Mouse (Mus musculus): ENCODE results near the gene Spa17. TPM values are rescaled to one million over a fixed set of nuclear protein-coding genes. Genes with fewer than 3 reads are reported as not detected.

Gene Spa17
- polyA plus RNA-seq, 1 experiment from 2014 or later, result 7.3 TPM

- no peaks in the 10 kb centered on the region for H3K9me3 ChIP-seq (ENCODE audit: control insufficient read depth, low read length)
- no peak overlapping the region for H3K9ac ChIP-seq (ENCODE audit: low read length)
- H3K4me1 ChIP-seq (ENCODE audit: control insufficient read depth in 2 of 2, insufficient read depth in 2 of 2, low read length in 2 of 2), result peaks cover 2 to 8% of the 10 kb centered on the region in 2 experiments; a peak in 1 of 4 replicates
- no peak overlapping the region for H3K4me3 ChIP-seq (ENCODE audit: control insufficient read depth in 1 of 2, insufficient read depth in 1 of 2, low read depth in 1 of 2, low read length in 2 of 2)
- H3K36me3 ChIP-seq (ENCODE audit: control insufficient read depth, insufficient read depth, low read length), result no peaks in the 10 kb centered on the region
- WGBS, result 76% methylated on average over 4 of the region's 4 CpGs
- no peaks in the 10 kb centered on the region for H3K27me3 ChIP-seq (ENCODE audit: control insufficient read depth, insufficient read depth, low read length)
- H3K27ac ChIP-seq (replicated peaks in 1 of 2; ENCODE audit: control insufficient read depth in 1 of 2, insufficient read depth in 1 of 2, low read depth in 2 of 2, low read length in 2 of 2), result no peak overlapping the region
- ATAC-seq (ENCODE audit: insufficient number of reproducible peaks, insufficient read depth, low FRiP score, low read depth), result no peak
- no peak overlapping the region for H3K4me2 ChIP-seq (ENCODE audit: low read length)
Measured at GRCm38 (mm10) chr9:37628581-37628980, 15.1 kb upstream of the Spa17 start.

DNA sequence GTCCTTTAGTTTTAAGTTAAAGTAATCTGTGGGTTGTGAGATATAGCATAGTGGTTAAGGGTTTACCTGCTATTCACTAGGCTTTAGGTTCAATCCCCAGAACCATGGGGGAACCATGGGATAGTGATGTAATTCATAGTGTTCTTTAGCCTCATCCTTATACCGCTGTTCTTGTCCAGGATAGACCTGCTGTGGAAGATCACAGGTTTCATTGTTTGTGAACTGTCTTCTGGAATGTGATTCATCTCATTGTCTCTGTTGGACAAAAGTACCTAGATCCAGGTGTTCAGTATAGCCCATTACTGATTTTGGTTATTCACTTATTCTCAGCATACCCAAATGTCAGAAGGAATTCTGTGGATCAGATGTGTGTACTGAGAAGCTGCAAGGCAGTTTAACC, 13.7 kb upstream of the Spa17 start:
- WGBS, result 98% methylated on average over 1 of the region's 1 CpGs
- Histone ChIP-seq H3K27me3 (ENCODE audit: control insufficient read depth, insufficient read depth, low read length) (no peaks in the 10 kb centered on the region), H3K27ac (replicated peaks in 1 of 2; ENCODE audit: control insufficient read depth in 1 of 2, insufficient read depth in 1 of 2, low read depth in 2 of 2, low read length in 2 of 2) (no peak overlapping the region), H3K4me1 (ENCODE audit: control insufficient read depth in 2 of 2, insufficient read depth in 2 of 2, low read length in 2 of 2) (peaks cover 2 to 8% of the 10 kb centered on the region in 2 experiments; a peak in 1 of 4 replicates), H3K4me2 (ENCODE audit: low read length) (no peak overlapping the region), H3K9me3 (ENCODE audit: control insufficient read depth, low read length) (no peaks in the 10 kb centered on the region), H3K36me3 (ENCODE audit: control insufficient read depth, insufficient read depth, low read length) (no peaks in the 10 kb centered on the region), H3K9ac (ENCODE audit: low read length) (no peak overlapping the region), H3K4me3 (ENCODE audit: control insufficient read depth in 1 of 2, insufficient read depth in 1 of 2, low read depth in 1 of 2, low read length in 2 of 2) (no peak overlapping the region)
- no peak for ATAC-seq (ENCODE audit: insufficient number of reproducible peaks, insufficient read depth, low FRiP score, low read depth)

- Histone ChIP-seq H3K9me3 (ENCODE audit: control insufficient read depth, low read length) (no peaks in the 10 kb centered on the region), H3K36me3 (ENCODE audit: control insufficient read depth, insufficient read depth, low read length) (no peaks in the 10 kb centered on the region), H3K4me1 (ENCODE audit: control insufficient read depth in 2 of 2, insufficient read depth in 2 of 2, low read length in 2 of 2) (peaks cover 2 to 8% of the 10 kb centered on the region in 2 experiments; a peak in 1 of 4 replicates), H3K9ac (ENCODE audit: low read length) (no peak overlapping the region), H3K27ac (replicated peaks in 1 of 2; ENCODE audit: control insufficient read depth in 1 of 2, insufficient read depth in 1 of 2, low read depth in 2 of 2, low read length in 2 of 2) (no peak overlapping the region), H3K27me3 (ENCODE audit: control insufficient read depth, insufficient read depth, low read length) (no peaks in the 10 kb centered on the region), H3K4me2 (ENCODE audit: low read length) (no peak overlapping the region), H3K4me3 (ENCODE audit: control insufficient read depth in 1 of 2, insufficient read depth in 1 of 2, low read depth in 1 of 2, low read length in 2 of 2) (no peak overlapping the region)
- 9% methylated on average over 3 of the region's 3 CpGs for WGBS
- no peak for ATAC-seq (ENCODE audit: insufficient number of reproducible peaks, insufficient read depth, low FRiP score, low read depth)
Measured at GRCm38 (mm10) chr9:37626103-37626567, 12.6 kb upstream of the Spa17 start.

- no peak overlapping the region for H3K27ac ChIP-seq (replicated peaks in 1 of 2; ENCODE audit: control insufficient read depth in 1 of 2, insufficient read depth in 1 of 2, low read depth in 2 of 2, low read length in 2 of 2)
- H3K9me3 ChIP-seq (ENCODE audit: control insufficient read depth, low read length), result no peaks in the 10 kb centered on the region
- 22% methylated on average over 7 of the region's 7 CpGs for WGBS
- H3K4me2 ChIP-seq (ENCODE audit: low read length), result no peak overlapping the region
- H3K4me3 ChIP-seq (ENCODE audit: control insufficient read depth in 1 of 2, insufficient read depth in 1 of 2, low read depth in 1 of 2, low read length in 2 of 2), result no peak overlapping the region
- no peaks in the 10 kb centered on the region for H3K36me3 ChIP-seq (ENCODE audit: control insufficient read depth, insufficient read depth, low read length)
- no peak overlapping the region for H3K9ac ChIP-seq (ENCODE audit: low read length)
- H3K4me1 ChIP-seq (ENCODE audit: control insufficient read depth in 2 of 2, insufficient read depth in 2 of 2, low read length in 2 of 2), result peaks cover 2 to 8% of the 10 kb centered on the region in 2 experiments; a peak in 1 of 4 replicates
- no peaks in the 10 kb centered on the region for H3K27me3 ChIP-seq (ENCODE audit: control insufficient read depth, insufficient read depth, low read length)
- no peak for ATAC-seq (ENCODE audit: insufficient number of reproducible peaks, insufficient read depth, low FRiP score, low read depth)
Measured at GRCm38 (mm10) chr9:37625641-37626040, 12.1 kb upstream of the Spa17 start.

GRCm38 (mm10) chr9:37625129-37625528, 11.6 kb upstream of the Spa17 start:
- WGBS, result 65% methylated on average over 3 of the region's 3 CpGs
- ATAC-seq (ENCODE audit: insufficient number of reproducible peaks, insufficient read depth, low FRiP score, low read depth), result no peak

DNA sequence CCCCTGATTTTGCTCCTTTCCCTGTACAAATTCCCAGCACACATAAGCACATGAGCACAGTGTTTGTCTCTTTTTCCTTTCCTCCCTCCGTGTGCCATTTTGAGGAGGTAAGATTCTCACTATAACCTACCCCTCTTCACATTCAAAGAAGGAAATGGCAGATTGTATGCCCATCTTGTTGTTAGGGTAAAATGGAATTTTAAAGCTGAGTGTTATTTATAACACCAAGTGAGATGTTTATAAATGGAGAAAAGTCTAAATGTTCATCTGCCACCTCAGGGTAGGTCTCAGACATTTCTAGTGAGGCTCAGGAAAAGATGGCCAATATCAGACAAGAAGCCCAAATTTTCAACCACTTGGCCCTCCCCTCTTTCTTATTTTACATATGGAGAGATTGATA, 11.0 kb upstream of the Spa17 start:
- H3K9ac ChIP-seq (ENCODE audit: low read length), result no peak overlapping the region
- H3K4me1 ChIP-seq (ENCODE audit: control insufficient read depth in 2 of 2, insufficient read depth in 2 of 2, low read length in 2 of 2), result peaks cover 2 to 8% of the 10 kb centered on the region in 2 experiments; a peak in 1 of 4 replicates
- H3K9me3 ChIP-seq (ENCODE audit: control insufficient read depth, low read length), result no peaks in the 10 kb centered on the region
- H3K27me3 ChIP-seq (ENCODE audit: control insufficient read depth, insufficient read depth, low read length), result no peaks in the 10 kb centered on the region
- 67% methylated on average over 1 of the region's 1 CpGs for WGBS
- H3K36me3 ChIP-seq (ENCODE audit: control insufficient read depth, insufficient read depth, low read length), result no peaks in the 10 kb centered on the region
- no peak overlapping the region for H3K27ac ChIP-seq (replicated peaks in 1 of 2; ENCODE audit: control insufficient read depth in 1 of 2, insufficient read depth in 1 of 2, low read depth in 2 of 2, low read length in 2 of 2)
- H3K4me2 ChIP-seq (ENCODE audit: low read length), result no peak overlapping the region
- ATAC-seq (ENCODE audit: insufficient number of reproducible peaks, insufficient read depth, low FRiP score, low read depth), result no peak
- H3K4me3 ChIP-seq (ENCODE audit: control insufficient read depth in 1 of 2, insufficient read depth in 1 of 2, low read depth in 1 of 2, low read length in 2 of 2), result no peak overlapping the region

More at GRCm38 (mm10) chr9:37625129-37625528, 11.6 kb upstream of the Spa17 start:
- Histone ChIP-seq H3K4me3 (ENCODE audit: control insufficient read depth in 1 of 2, insufficient read depth in 1 of 2, low read depth in 1 of 2, low read length in 2 of 2) (no peak overlapping the region), H3K9ac (ENCODE audit: low read length) (no peak overlapping the region), H3K4me1 (ENCODE audit: control insufficient read depth in 2 of 2, insufficient read depth in 2 of 2, low read length in 2 of 2) (peaks cover 2 to 8% of the 10 kb centered on the region in 2 experiments; a peak in 1 of 4 replicates), H3K9me3 (ENCODE audit: control insufficient read depth, low read length) (no peaks in the 10 kb centered on the region), H3K4me2 (ENCODE audit: low read length) (no peak overlapping the region), H3K27ac (replicated peaks in 1 of 2; ENCODE audit: control insufficient read depth in 1 of 2, insufficient read depth in 1 of 2, low read depth in 2 of 2, low read length in 2 of 2) (no peak overlapping the region), H3K36me3 (ENCODE audit: control insufficient read depth, insufficient read depth, low read length) (no peaks in the 10 kb centered on the region), H3K27me3 (ENCODE audit: control insufficient read depth, insufficient read depth, low read length) (no peaks in the 10 kb centered on the region)

- no peak overlapping the region for H3K4me2 ChIP-seq (ENCODE audit: low read length)
- WGBS, result 83% methylated on average over 3 of the region's 3 CpGs
- ATAC-seq (ENCODE audit: insufficient number of reproducible peaks, insufficient read depth, low FRiP score, low read depth), result no peak
- H3K4me3 ChIP-seq (ENCODE audit: control insufficient read depth in 1 of 2, insufficient read depth in 1 of 2, low read depth in 1 of 2, low read length in 2 of 2), result no peak overlapping the region
- H3K36me3 ChIP-seq (ENCODE audit: control insufficient read depth, insufficient read depth, low read length), result no peaks in the 10 kb centered on the region
- H3K27me3 ChIP-seq (ENCODE audit: control insufficient read depth, insufficient read depth, low read length), result no peaks in the 10 kb centered on the region
- no peak overlapping the region for H3K27ac ChIP-seq (replicated peaks in 1 of 2; ENCODE audit: control insufficient read depth in 1 of 2, insufficient read depth in 1 of 2, low read depth in 2 of 2, low read length in 2 of 2)
- H3K9me3 ChIP-seq (ENCODE audit: control insufficient read depth, low read length), result no peaks in the 10 kb centered on the region
- H3K9ac ChIP-seq (ENCODE audit: low read length), result no peak overlapping the region
- peaks cover 2 to 8% of the 10 kb centered on the region in 2 experiments; a peak in 1 of 4 replicates for H3K4me1 ChIP-seq (ENCODE audit: control insufficient read depth in 2 of 2, insufficient read depth in 2 of 2, low read length in 2 of 2)
Measured at GRCm38 (mm10) chr9:37623981-37624380, 10.5 kb upstream of the Spa17 start.

- ATAC-seq (ENCODE audit: insufficient number of reproducible peaks, insufficient read depth, low FRiP score, low read depth), result no peak
- H3K4me2 ChIP-seq (ENCODE audit: low read length), result no peak overlapping the region
Measured at GRCm38 (mm10) chr9:37621290-37621689, 7.8 kb upstream of the Spa17 start.

More at GRCm38 (mm10) chr9:37621290-37621689, 7.8 kb upstream of the Spa17 start:
- 84% methylated on average over 6 of the region's 6 CpGs for WGBS
- H3K36me3 ChIP-seq (ENCODE audit: control insufficient read depth, insufficient read depth, low read length), result no peaks in the 10 kb centered on the region
- H3K4me3 ChIP-seq (ENCODE audit: control insufficient read depth in 1 of 2, insufficient read depth in 1 of 2, low read depth in 1 of 2, low read length in 2 of 2), result no peak overlapping the region
- H3K9me3 ChIP-seq (ENCODE audit: control insufficient read depth, low read length), result no peaks in the 10 kb centered on the region
- H3K4me1 ChIP-seq (ENCODE audit: control insufficient read depth in 2 of 2, insufficient read depth in 2 of 2, low read length in 2 of 2), result peaks cover 2 to 4% of the 10 kb centered on the region in 2 experiments; a peak in 1 of 4 replicates
- H3K27me3 ChIP-seq (ENCODE audit: control insufficient read depth, insufficient read depth, low read length), result no peaks in the 10 kb centered on the region
- H3K27ac ChIP-seq (replicated peaks in 1 of 2; ENCODE audit: control insufficient read depth in 1 of 2, insufficient read depth in 1 of 2, low read depth in 2 of 2, low read length in 2 of 2), result no peak overlapping the region
- no peak overlapping the region for H3K9ac ChIP-seq (ENCODE audit: low read length)
